Mouse (Mus musculus) erythroblast, embryonic 14.5 days (primary cell): Measurements from ENCODE around the gene Tgfbr3.

Experiments used
- GATA1 ChIP-seq: IDR thresholded peaks from 2 replicates; pipeline ENCODE4 v1.6.1; 2012; ENCODE audit warnings: low read length, inconsistent platforms, mixed read lengths
- TAL1 ChIP-seq: IDR thresholded peaks from 3 replicates; pipeline ENCODE4 v1.6.1; 2012; ENCODE audit warnings: low read length, inconsistent platforms, mixed read lengths

GRCm38 (mm10) chr5:107289234-107289764 lies at the start of gene Tgfbr3:
- TF ChIP-seq GATA1 = no peak
- TF ChIP-seq TAL1 = no peak
